Mouse (Mus musculus) heart, postnatal 0 days (tissue): ENCODE measurements at regions not wholly inside any gene's neighbourhood (a gene's known extent, or its start where the extent isn't known, plus 50 kb on each side); places are given as distances from the start of the nearest gene placed in this dataset.

Experiments
- ATAC-seq: fragments of 200-750 bp; cut with Nextera tagmentation; 2 replicates; pipeline ENCODE4 v1.8.0; 2017; ENCODE audit warnings: low read depth, moderate number of reproducible peaks, moderate library complexity; ENCODE audit not compliant: insufficient read depth
- DNase-seq: peaks from one replicate; pipeline ENCODE4 v3.0.0-alpha.2; 2016; ENCODE audit warnings: low spot score
- H3K27ac ChIP-seq: fragments of 300-500 bp; sonication (generic); 2 replicates; pipeline ENCODE4 v1.5.1; 2014; ENCODE audit warnings: low read depth, mild to moderate bottlenecking
- H3K27me3 ChIP-seq: fragments of 300-500 bp; sonication (generic); 2 replicates; pipeline ENCODE4 v1.6.1; 2014; ENCODE audit warnings: low read length, mixed read lengths; ENCODE audit not compliant: control insufficient read depth, insufficient read depth
- H3K36me3 ChIP-seq: fragments of 300-500 bp; sonication (generic); replicated peaks from 2 replicates; pipeline ENCODE4 v1.6.1; 2014; ENCODE audit warnings: low read length, mixed read lengths; ENCODE audit not compliant: control insufficient read depth, insufficient read depth
- H3K4me1 ChIP-seq: fragments of 300-500 bp; sonication (generic); 2 replicates; pipeline ENCODE4 v1.6.1; 2014; ENCODE audit warnings: antibody characterized with exemption; ENCODE audit not compliant: control insufficient read depth, insufficient read depth
- H3K4me2 ChIP-seq: fragments of 300-500 bp; sonication (generic); 2 replicates; pipeline ENCODE4 v1.6.1; 2014; ENCODE audit warnings: low read depth, mild to moderate bottlenecking, low read length, moderate library complexity
- H3K4me3 ChIP-seq: fragments of 300-500 bp; sonication (generic); 2 replicates; pipeline ENCODE4 v1.5.1; 2014; ENCODE audit warnings: low read depth, low read length
- H3K9ac ChIP-seq: fragments of 300-500 bp; sonication (generic); replicated peaks from 2 replicates; pipeline ENCODE4 v1.6.1; 2014; ENCODE audit warnings: low read depth, low read length, mixed read lengths
- H3K9me3 ChIP-seq: fragments of 300-500 bp; sonication (generic); replicated peaks from 2 replicates; pipeline ENCODE4 v1.6.1; 2016; ENCODE audit warnings: low read length; ENCODE audit not compliant: control insufficient read depth
- CTCF ChIP-seq: IDR thresholded peaks from 2 replicates; pipeline ENCODE4 v1.5.1; 2016; ENCODE audit warnings: antibody characterized with exemption, control low read depth, low read depth
- EP300 ChIP-seq: IDR thresholded peaks from 2 replicates; pipeline ENCODE4 v1.6.1; 2016; ENCODE audit warnings: antibody characterized with exemption, low read depth
- WGBS: fragments of 180-500 bp; shearing (Covaris S2); extraction: QIAGEN DNeasy Blood & Tissue Kit; methylation state at CpG from one replicate; pipeline ENCODE4 v1.1.7; 2014; 5-methylcytosine and 5-hydroxymethylcytosine counted together

DNA sequence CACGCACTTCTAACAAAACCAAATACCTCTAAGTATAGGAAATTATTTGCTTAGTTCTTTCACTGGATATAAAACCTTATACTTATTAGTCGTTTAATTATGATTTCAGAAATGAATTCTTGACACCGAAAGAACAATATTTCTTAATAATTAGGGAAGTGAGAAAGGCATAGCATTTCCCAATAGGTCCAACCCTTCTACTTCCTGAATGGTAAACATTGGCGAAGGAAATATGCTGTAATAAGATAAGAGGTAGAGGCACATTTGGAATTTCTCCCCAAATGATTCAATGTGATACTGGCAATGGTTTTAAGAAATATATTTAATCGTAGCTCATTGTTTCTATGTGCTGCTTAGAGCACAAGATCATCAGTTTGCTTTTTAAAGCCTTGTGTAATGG lies 464.5 kb upstream of the Ptger4 start:
- DNase-seq, result no peak
- Histone ChIP-seq H3K4me2 (no peak overlapping the region), H3K4me1 (no peaks in the 10 kb centered on the region), H3K4me3 (no peak overlapping the region), H3K27me3 (no peaks in the 10 kb centered on the region), H3K9me3 (no peaks in the 10 kb centered on the region), H3K27ac (no peak overlapping the region), H3K9ac (no peak overlapping the region), H3K36me3 (no peaks in the 10 kb centered on the region)
- WGBS, result 63% methylated on average over 5 of the region's 5 CpGs
- no peak for ATAC-seq
- TF ChIP-seq CTCF, result no peak
- TF ChIP-seq EP300, result no peak

- no peak overlapping the region for H3K4me2 ChIP-seq
- H3K4me1 ChIP-seq, result no peaks in the 10 kb centered on the region
- peak; percentile 15 for DNase-seq
- no peak overlapping the region for H3K4me3 ChIP-seq
- H3K27ac ChIP-seq, result no peak overlapping the region
- no peak overlapping the region for H3K9ac ChIP-seq
- H3K9me3 ChIP-seq, result no peaks in the 10 kb centered on the region
- no peaks in the 10 kb centered on the region for H3K36me3 ChIP-seq
- TF ChIP-seq EP300, result no peak
- TF ChIP-seq CTCF, result no peak
- ATAC-seq, result no peak
- no peaks in the 10 kb centered on the region for H3K27me3 ChIP-seq
- WGBS, result 3% methylated on average over 1 of the region's 1 CpGs
These were observed 496.7 kb upstream of the Ptger4 start for GRCm38 (mm10) chr15:5740658-5741057.

DNA sequence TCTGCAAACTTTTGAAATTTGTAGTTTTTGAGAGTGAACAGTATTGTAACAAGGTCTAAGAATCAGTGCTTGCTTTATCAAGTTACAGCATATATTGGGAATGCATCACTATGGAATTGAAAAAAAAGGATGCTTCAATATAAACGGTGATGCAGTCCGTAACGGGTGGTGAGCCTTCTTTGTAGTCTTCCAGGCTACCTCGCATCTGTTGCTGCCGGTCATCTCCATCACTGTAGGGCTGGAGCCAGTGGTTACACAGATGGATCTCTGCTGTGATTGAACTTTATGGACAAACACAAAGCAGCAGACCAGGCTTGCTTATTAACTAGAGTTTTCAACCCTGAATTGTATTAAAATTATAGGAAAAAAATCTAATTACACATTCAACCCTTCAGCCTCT lies 499.9 kb upstream of the Ptger4 start:
- no peak for DNase-seq
- no peaks in the 10 kb centered on the region for H3K36me3 ChIP-seq
- 84% methylated on average over 5 of the region's 5 CpGs for WGBS

GRCm38 (mm10) chr15:5758690-5759089 lies 514.7 kb upstream of the Ptger4 start:
- WGBS, result 72% methylated on average over 2 of the region's 2 CpGs
- DNase-seq (no peak), ATAC-seq (no peak)
- no peaks in the 10 kb centered on the region for H3K27me3 ChIP-seq
- H3K27ac ChIP-seq, result no peak overlapping the region
- TF ChIP-seq CTCF (no peak), EP300 (no peak)
- H3K4me3 ChIP-seq, result no peak overlapping the region
- no peak overlapping the region for H3K9ac ChIP-seq
- H3K4me2 ChIP-seq, result no peak overlapping the region
- no peaks in the 10 kb centered on the region for H3K9me3 ChIP-seq
- H3K4me1 ChIP-seq, result no peaks in the 10 kb centered on the region
- H3K36me3 ChIP-seq, result no peaks in the 10 kb centered on the region

More for the DNA sequence above, 499.9 kb upstream of the Ptger4 start:
- TF ChIP-seq CTCF, result no peak
- no peak for TF ChIP-seq EP300
- Histone ChIP-seq H3K9ac (no peak overlapping the region), H3K27me3 (no peaks in the 10 kb centered on the region), H3K4me1 (no peaks in the 10 kb centered on the region), H3K4me3 (no peak overlapping the region), H3K4me2 (no peak overlapping the region), H3K27ac (no peak overlapping the region), H3K9me3 (no peaks in the 10 kb centered on the region)
- ATAC-seq, result no peak

DNA sequence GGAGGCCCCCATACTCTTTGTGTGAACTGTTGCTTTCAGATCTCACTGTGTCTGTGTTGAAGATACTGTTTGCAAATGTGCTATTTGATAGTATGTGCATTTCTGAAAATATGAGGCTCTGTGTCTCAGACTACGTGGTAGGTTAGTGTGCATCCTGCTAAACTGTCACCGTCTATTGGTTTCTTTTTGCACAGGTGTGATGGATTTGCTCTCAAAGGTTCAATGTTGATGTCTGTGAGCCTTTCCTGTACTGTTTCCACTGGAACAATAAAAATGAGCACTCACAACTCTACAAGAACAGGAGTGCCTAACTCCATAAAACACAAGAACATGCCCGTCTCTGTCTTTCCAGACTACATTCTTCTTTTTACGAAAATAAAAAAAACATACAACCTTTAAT lies 518.2 kb upstream of the Ptger4 start:
- 77% methylated on average over 4 of the region's 4 CpGs for WGBS
- Histone ChIP-seq H3K9ac (no peak overlapping the region), H3K4me3 (no peak overlapping the region), H3K4me2 (no peak overlapping the region), H3K36me3 (no peaks in the 10 kb centered on the region), H3K4me1 (no peaks in the 10 kb centered on the region), H3K9me3 (no peaks in the 10 kb centered on the region), H3K27ac (no peak overlapping the region), H3K27me3 (no peaks in the 10 kb centered on the region)
- TF ChIP-seq CTCF (no peak), EP300 (no peak)
- DNase-seq, result no peak
- no peak for ATAC-seq

GRCm38 (mm10) chr15:5777074-5777473 lies 522.5 kb upstream of the Dab2 start:
- Histone ChIP-seq H3K9me3 (no peaks in the 10 kb centered on the region), H3K4me2 (no peak overlapping the region), H3K4me1 (no peaks in the 10 kb centered on the region), H3K27ac (no peak overlapping the region), H3K27me3 (no peaks in the 10 kb centered on the region), H3K9ac (no peak overlapping the region), H3K4me3 (no peak overlapping the region), H3K36me3 (no peaks in the 10 kb centered on the region)
- DNase-seq, result no peak
- no peak for ATAC-seq
- no peak for TF ChIP-seq CTCF
- TF ChIP-seq EP300, result no peak
- WGBS, result 72% methylated on average over 4 of the region's 4 CpGs
